Mouse (Mus musculus) liver (tissue): ENCODE results near the gene Fam111a.

Experiments
- DNase-seq: peaks from one replicate; pipeline ENCODE4 v3.0.0-alpha.2; 2020; ENCODE audit warnings: mixed read lengths

Gene Fam111a

GRCm38 (mm10) chr19:12634963-12635362 lies 89.4 kb downstream of the Fam111a start:
- no peak for DNase-seq

DNA sequence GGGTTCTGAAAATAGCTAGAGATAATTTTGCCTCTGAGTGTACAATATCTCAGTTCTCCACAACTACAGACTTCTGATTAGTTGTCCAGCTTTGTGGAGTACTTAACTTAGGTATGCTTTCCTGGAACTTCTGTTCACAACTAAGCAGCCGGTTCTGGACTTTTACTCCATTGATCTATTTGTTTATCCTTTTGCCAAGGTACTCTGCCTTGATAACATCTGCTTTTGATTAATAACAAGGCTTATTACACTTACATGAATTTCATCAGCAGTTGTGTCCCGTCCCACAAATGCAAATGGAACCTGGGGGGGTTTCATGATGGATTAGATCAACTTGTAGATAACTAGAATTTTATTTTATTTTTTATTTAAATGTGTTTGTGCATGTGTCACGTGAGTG lies 91.3 kb downstream of the Fam111a start:
- DNase-seq = no peak

GRCm38 (mm10) chr19:12638049-12638448 lies 92.5 kb downstream of the Fam111a start:
- no peak for DNase-seq
